Mouse (Mus musculus): ENCODE results near the gene Ins2.

DNA sequence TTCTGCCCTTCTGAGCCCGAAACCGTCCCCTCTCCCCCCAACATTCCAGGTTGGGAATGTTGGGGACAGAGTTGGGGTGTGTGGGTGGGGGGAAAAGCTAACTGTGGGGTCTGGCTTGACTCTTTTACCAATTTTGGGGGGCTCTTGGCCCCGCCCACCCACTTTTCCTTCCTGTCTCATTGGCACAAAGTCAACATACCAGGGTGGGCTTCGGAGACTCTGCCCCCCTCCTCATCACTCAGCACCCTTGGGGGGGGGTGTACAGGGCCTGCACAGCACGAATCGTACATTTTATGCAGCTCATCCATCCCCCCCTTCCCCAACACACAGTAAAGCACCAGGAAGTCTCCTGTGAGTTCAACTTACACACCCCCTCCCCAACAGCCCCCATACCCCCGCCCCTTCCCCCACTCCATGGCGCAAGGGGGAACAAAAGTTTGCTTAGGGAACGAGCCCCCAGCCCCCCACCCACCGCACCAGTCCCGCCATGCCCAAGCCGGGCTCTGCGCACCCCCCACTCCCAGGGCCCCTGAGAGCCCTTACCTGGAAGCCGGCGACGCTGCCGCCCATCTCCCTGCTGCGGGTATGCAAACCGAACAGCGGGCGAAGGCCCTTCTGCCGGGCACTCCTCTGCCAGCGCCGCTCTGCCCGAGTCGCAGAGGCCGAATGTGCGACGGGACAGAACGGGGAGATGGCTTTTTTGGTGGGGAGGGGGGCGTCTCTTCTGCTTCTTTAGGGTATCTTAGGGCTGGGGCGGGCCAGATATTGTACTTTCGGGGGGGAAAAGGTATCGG is 85.2 kb downstream of the Ins2 start:
- no peak for TF ChIP-seq CTCF (IDR thresholded peaks at IDR 0.05; ENCODE audit: extremely low read depth, insufficient read depth, insufficient read length, insufficient replicate concordance)
- TF ChIP-seq POLR2A (IDR thresholded peaks at IDR 0.05; ENCODE audit: low read depth, low read length) = no peak

Data from spleen, adult 2 months (tissue).